Mouse (Mus musculus): ENCODE data around the gene Tmem136. TPM values are rescaled to one million over a fixed set of nuclear protein-coding genes. Genes with fewer than 3 reads are reported as not detected.

Tmem136 gene
- polyA plus RNA-seq, 1 experiment from 2014 or later, result not detected

GRCm38 (mm10) chr9:43071741-43072140 lies 44.6 kb downstream of the Tmem136 start:
- WGBS (ENCODE audit: missing documents), result 89% methylated on average over 2 of the region's 2 CpGs
- H3K36me3 ChIP-seq (ENCODE audit: inconsistent target), result no peaks in the 10 kb centered on the region
- no peak overlapping the region for H3K27ac ChIP-seq
- no peak overlapping the region for H3K4me3 ChIP-seq (ENCODE audit: inconsistent target)
- H3K79me2 ChIP-seq (ENCODE audit: inconsistent target), result no peaks in the 10 kb centered on the region

GRCm38 (mm10) chr9:43071176-43071575 lies 45.2 kb downstream of the Tmem136 start:
- H3K36me3 ChIP-seq (ENCODE audit: inconsistent target), result no peaks in the 10 kb centered on the region
- H3K4me3 ChIP-seq (ENCODE audit: inconsistent target), result no peak overlapping the region
- no peak overlapping the region for H3K27ac ChIP-seq
- no peaks in the 10 kb centered on the region for H3K79me2 ChIP-seq (ENCODE audit: inconsistent target)
- 76% methylated on average over 4 of the region's 4 CpGs for WGBS (ENCODE audit: missing documents)

DNA sequence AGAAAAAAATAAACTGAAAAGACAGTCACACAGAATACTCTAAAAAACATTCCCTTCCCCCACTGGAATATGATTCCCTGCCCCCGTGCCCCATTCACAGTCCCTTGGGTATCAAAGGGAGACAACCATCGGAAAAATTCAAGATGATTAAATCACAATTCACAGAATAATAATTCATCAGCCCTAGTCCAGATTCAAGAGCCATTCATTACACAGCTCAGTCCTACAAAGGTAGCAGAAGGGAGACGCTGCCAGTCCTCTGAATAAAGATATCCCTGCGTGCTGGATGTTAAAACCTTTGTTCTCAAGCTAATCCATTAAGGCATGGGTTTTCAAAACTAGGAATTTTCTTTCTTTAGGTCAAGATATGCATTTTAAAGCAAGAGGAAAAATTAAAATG lies 45.8 kb downstream of the Tmem136 start:
- H3K4me3 ChIP-seq (ENCODE audit: inconsistent target), result no peak overlapping the region
- H3K27ac ChIP-seq, result no peak overlapping the region
- 91% methylated on average over 4 of the region's 4 CpGs for WGBS (ENCODE audit: missing documents)
- no peaks in the 10 kb centered on the region for H3K79me2 ChIP-seq (ENCODE audit: inconsistent target)
- H3K36me3 ChIP-seq (ENCODE audit: inconsistent target), result no peaks in the 10 kb centered on the region

- H3K27ac ChIP-seq, result no peak overlapping the region
- WGBS (ENCODE audit: missing documents), result 92% methylated on average over 2 of the region's 2 CpGs
- H3K4me3 ChIP-seq (ENCODE audit: inconsistent target), result no peak overlapping the region
- H3K79me2 ChIP-seq (ENCODE audit: inconsistent target), result no peaks in the 10 kb centered on the region
- H3K36me3 ChIP-seq (ENCODE audit: inconsistent target), result no peaks in the 10 kb centered on the region
These were observed 46.2 kb downstream of the Tmem136 start for GRCm38 (mm10) chr9:43070153-43070552.

DNA sequence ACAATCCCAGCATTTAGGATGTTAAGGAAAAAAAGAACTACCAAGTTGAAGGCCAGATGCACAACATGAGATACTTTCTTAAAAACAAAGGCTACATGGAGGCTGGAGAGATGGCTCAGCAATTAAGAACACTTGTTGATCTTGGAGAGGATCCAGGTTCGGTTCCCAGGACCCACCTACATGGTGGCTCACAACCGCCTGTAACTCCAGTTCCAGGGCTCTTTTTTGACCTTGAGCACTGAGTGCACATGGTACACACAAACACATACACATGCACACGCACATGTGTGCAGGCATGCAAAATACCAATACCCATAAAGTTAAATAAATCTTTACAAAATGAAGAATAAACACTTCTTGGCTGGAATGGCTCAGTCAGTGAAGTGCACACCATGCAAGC lies 48.5 kb downstream of the Tmem136 start:
- no peaks in the 10 kb centered on the region for H3K79me2 ChIP-seq (ENCODE audit: inconsistent target)
- no peak overlapping the region for H3K27ac ChIP-seq
- no peak overlapping the region for H3K4me3 ChIP-seq (ENCODE audit: inconsistent target)
- 84% methylated on average over 3 of the region's 3 CpGs for WGBS (ENCODE audit: missing documents)
- no peaks in the 10 kb centered on the region for H3K36me3 ChIP-seq (ENCODE audit: inconsistent target)

- Histone ChIP-seq H3K27ac (no peak overlapping the region), H3K4me3 (ENCODE audit: inconsistent target) (no peak overlapping the region), H3K79me2 (ENCODE audit: inconsistent target) (no peaks in the 10 kb centered on the region), H3K36me3 (ENCODE audit: inconsistent target) (no peaks in the 10 kb centered on the region)
- WGBS (ENCODE audit: missing documents), result 89% methylated on average over 4 of the region's 4 CpGs
These were observed 51.1 kb downstream of the Tmem136 start for GRCm38 (mm10) chr9:43065231-43065630.

GRCm38 (mm10) chr9:43061545-43061944 lies 54.8 kb downstream of the Tmem136 start:
- H3K36me3 ChIP-seq (ENCODE audit: inconsistent target), result no peaks in the 10 kb centered on the region
- no peak overlapping the region for H3K27ac ChIP-seq
- WGBS (ENCODE audit: missing documents), result no CpG with 5 or more reads among the region's 1 CpGs
- H3K79me2 ChIP-seq (ENCODE audit: inconsistent target), result no peaks in the 10 kb centered on the region
- H3K4me3 ChIP-seq (ENCODE audit: inconsistent target), result no peak overlapping the region

Other genes with a start within 250 kb of the Tmem136 start
- gene Grik4, start 172.1 kb downstream of the Tmem136 start, polyA plus RNA-seq (2018), result not detected in 3 replicates
- 6.9 to 14.1 TPM (median 12.5 TPM) in 3 replicates for gene Arhgef12, start 9.3 kb downstream of the Tmem136 start, polyA plus RNA-seq (2018)
- not detected in 3 replicates for gene Pou2f3, start 93.8 kb upstream of the Tmem136 start, polyA plus RNA-seq (2018)
- gene Oaf, start 123.3 kb upstream of the Tmem136 start, polyA plus RNA-seq (2018), result 2.1 to 4.0 TPM (median 2.5 TPM) in 3 replicates
- gene Trim29, start 194.3 kb upstream of the Tmem136 start, polyA plus RNA-seq (2018), result 0.13 to 0.22 TPM in 2 of 3 replicates, not detected in the other